Mouse (Mus musculus) forebrain, embryonic 10.5 days (tissue): ENCODE data around the gene Pcna. TPM values are rescaled to one million over a fixed set of nuclear protein-coding genes. Genes with fewer than 3 reads are reported as not detected.

Experiments used
- DNase-seq: peaks from one replicate; pipeline ENCODE4 v3.0.0-alpha.2; 2017; ENCODE audit warnings: low spot score; ENCODE audit errors: extremely low spot score
- H3K27ac ChIP-seq: fragments of 300-500 bp; sonication (generic); 2 replicates; pipeline ENCODE4 v1.5.1; 2016; ENCODE audit warnings: mild to moderate bottlenecking
- H3K27me3 ChIP-seq: fragments of 300-500 bp; sonication (generic); 2 replicates; pipeline ENCODE4 v1.6.1; 2016; ENCODE audit warnings: mild to moderate bottlenecking; ENCODE audit not compliant: poor library complexity, severe bottlenecking
- H3K36me3 ChIP-seq: fragments of 300-500 bp; sonication (generic); replicated peaks from 2 replicates; pipeline ENCODE4 v1.6.1; 2016; ENCODE audit warnings: mild to moderate bottlenecking, moderate library complexity
- H3K4me1 ChIP-seq: fragments of 300-500 bp; sonication (generic); 2 replicates; pipeline ENCODE4 v1.6.1; 2016
- H3K4me3 ChIP-seq: fragments of 300-500 bp; sonication (generic); 2 replicates; pipeline ENCODE4 v1.5.1; 2016; ENCODE audit warnings: mild to moderate bottlenecking, moderate library complexity
- H3K9me3 ChIP-seq: fragments of 300-500 bp; sonication (generic); 2 replicates; pipeline ENCODE4 v1.6.1; 2016; ENCODE audit warnings: mild to moderate bottlenecking, moderate library complexity
- WGBS: fragments of 180-500 bp; shearing (Covaris S2); methylation state at CpG from one replicate; pipeline ENCODE4 v1.1.7; 2016; 5-methylcytosine and 5-hydroxymethylcytosine counted together
- polyA plus RNA-seq: library from polyadenylated mRNA; unstranded; fragments of >200 nt; fragmentation: Nextera tagmentation; extraction: Ambion mirVana; gene quantifications from 2 replicates; pipeline ENCODE4 v1.2.1, GENCODE M21; 2016

Pcna gene
- polyA plus RNA-seq, 1 experiment from 2014 or later = 470 TPM

GRCm38 (mm10) chr2:132206316-132206881 lies 46.7 kb downstream of the Pcna start:
- no peak overlapping the region for H3K4me3 ChIP-seq
- WGBS = 85% methylated on average over 16 of the region's 16 CpGs
- H3K4me1 ChIP-seq = no peaks in the 10 kb centered on the region
- no peak for DNase-seq
- H3K36me3 ChIP-seq = no peaks in the 10 kb centered on the region
- H3K27ac ChIP-seq = no peak overlapping the region
- H3K27me3 ChIP-seq = no peaks in the 10 kb centered on the region
- H3K9me3 ChIP-seq = no peaks in the 10 kb centered on the region

DNA sequence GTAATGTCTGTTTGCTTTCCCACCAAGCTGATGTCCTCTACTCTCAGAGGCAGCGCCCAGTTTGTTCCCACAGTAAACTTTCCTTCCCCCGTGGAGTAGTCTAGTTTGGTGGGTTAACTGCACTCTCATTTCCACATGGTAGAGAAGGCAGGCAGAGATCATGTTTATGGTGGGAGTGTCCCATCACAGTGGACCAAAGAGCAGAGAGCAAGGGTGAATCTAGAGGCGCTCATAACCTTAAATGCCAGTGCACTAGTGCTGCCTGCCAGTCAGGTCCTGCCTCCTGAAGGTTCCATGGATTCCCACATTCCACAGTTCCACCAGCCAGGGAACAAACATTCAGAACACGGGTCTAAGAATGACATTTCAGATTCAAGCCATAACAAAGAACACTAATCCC lies 47.6 kb downstream of the Pcna start:
- no peak overlapping the region for H3K4me3 ChIP-seq
- no peaks in the 10 kb centered on the region for H3K9me3 ChIP-seq
- 87% methylated on average over 4 of the region's 4 CpGs for WGBS
- H3K27ac ChIP-seq = no peak overlapping the region
- H3K36me3 ChIP-seq = no peaks in the 10 kb centered on the region
- no peaks in the 10 kb centered on the region for H3K4me1 ChIP-seq
- DNase-seq = no peak
- H3K27me3 ChIP-seq = no peaks in the 10 kb centered on the region

- no peak for DNase-seq
- Histone ChIP-seq H3K4me1 (peaks cover 1% of the 10 kb centered on the region), H3K4me3 (no peak overlapping the region), H3K27ac (no peak overlapping the region), H3K36me3 (no peaks in the 10 kb centered on the region), H3K9me3 (no peaks in the 10 kb centered on the region), H3K27me3 (no peaks in the 10 kb centered on the region)
- 90% methylated on average over 3 of the region's 3 CpGs for WGBS
Observed at GRCm38 (mm10) chr2:132203773-132204172, 49.3 kb downstream of the Pcna start.

DNA sequence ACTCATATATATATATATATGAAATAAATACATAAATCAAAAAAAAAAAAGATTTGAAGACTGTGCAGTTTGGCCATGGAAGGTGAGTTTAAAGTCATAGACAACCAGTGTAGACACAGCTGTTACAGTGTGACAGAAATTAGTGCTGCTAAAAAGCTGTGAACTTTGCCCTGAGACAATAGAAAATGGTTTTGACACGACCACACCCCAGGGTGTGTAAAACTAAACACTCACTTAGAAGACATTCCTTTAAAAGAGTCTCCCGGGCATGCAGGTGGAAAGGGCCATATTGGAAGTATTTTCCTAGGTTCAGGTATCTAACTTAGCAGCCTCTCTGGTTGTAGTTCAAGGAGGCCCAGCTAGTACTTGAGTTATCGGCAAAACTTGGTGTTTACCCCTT lies 49.9 kb downstream of the Pcna start:
- Histone ChIP-seq H3K27me3 (no peaks in the 10 kb centered on the region), H3K27ac (no peak overlapping the region), H3K4me3 (no peak overlapping the region), H3K36me3 (no peaks in the 10 kb centered on the region), H3K9me3 (no peaks in the 10 kb centered on the region), H3K4me1 (peaks cover 7% of the 10 kb centered on the region)
- WGBS = 86% methylated on average over 3 of the region's 3 CpGs
- no peak for DNase-seq

Other genes with a start within 250 kb of the Pcna start
- 23.5 and 24.8 TPM in 2 replicates for gene Rassf2, start 223.1 kb downstream of the Pcna start, polyA plus RNA-seq
- gene Slc23a2, start 108.2 kb downstream of the Pcna start, polyA plus RNA-seq = 10.9 and 12.6 TPM in 2 replicates
- gene Tmem230, start 5.5 kb downstream of the Pcna start, polyA plus RNA-seq = 35.2 and 36.1 TPM in 2 replicates
- gene Cds2, start 9.8 kb upstream of the Pcna start, polyA plus RNA-seq = 20.4 and 21.6 TPM in 2 replicates
- 0.96 and 1.2 TPM in 2 replicates for gene Prokr2, start 132.1 kb upstream of the Pcna start, polyA plus RNA-seq